Mouse (Mus musculus): ENCODE results near the gene Snx29.
A peak's percentile ranks its signal among the peaks of the same experiment; 100 is the strongest.

The Snx29 gene

DNA sequence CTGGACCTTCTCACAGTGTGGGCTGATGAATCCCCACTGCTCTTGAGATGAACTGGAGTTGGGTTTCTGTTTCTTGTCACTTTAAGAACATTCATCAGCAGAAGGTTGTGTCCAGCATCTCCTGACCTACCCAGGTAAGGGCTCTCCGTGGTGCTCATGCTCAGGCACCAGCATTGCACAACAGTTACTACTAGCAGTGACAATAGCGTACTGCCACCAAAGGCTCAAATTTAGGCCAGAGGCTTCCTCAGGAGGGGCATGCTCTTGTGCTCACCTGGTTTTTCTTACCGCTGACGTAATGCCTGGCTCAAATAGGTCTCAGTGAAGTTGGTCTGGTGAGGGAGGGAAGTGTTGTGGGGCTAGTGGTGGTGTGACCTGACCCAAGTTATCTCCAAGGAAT is 132.2 kb downstream of the Snx29 start:
- DNase-seq: no peak

- DNase-seq: no peak
Observed at GRCm38 (mm10) chr16:11455545-11456140, 132.9 kb downstream of the Snx29 start.

- peak; percentile 31 for DNase-seq
Observed at GRCm38 (mm10) chr16:11456141-11456645, 133.5 kb downstream of the Snx29 start.

DNA sequence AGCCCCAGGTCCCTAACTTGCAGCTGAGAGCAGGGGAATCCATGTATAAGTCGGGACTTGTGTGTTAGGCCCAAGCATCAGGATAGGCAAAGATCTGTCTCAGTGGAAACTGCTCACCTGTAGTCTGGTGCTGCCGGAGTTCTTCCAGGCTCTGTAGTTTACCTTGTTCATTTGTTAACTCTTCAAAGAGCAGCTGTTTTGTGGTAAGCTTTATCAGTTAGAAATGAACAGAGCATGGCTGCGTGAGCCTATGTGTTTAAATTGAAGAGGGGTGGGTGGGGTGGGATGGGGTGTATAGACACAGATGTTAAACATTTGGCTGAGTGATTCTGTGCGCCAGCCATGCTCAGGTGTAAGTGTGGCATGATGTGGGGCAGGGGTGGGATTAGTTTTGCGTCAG is 134.4 kb downstream of the Snx29 start:
- DNase-seq: peak; percentile 15

DNA sequence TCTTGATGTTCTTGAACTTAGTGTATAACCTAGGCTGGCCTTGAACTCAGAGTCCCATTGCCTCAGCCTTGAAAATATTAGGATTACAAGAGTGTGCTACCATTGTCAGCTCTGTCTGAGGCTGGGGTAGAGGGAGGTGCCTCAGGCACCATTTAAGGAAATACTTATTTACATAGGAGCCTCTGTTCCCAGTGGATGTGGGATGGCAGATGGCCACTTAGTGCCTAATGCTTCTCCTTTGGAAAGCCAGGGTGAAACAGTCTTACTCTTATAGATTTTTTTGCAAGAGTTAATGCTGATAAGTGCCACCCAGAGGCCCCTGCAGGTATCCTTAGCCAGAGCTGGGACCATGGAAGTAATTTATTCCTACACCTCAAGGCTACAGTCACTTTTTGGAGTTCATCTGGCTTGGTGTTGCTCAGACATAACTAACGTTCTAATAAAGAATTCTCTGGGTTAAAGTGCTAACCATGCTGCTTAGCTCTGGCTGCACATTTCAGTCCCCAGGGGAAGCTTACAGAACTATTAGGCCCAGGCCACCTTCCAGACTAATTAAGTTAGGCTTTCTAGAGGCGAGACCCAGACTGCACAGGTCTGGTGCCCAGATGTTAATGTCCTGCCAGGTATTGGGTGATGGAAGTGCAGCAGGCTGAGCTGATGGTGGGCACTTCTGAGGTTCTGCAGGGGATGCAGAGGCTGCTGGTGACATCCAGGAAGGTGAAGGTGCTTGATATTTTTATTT is 135.1 kb downstream of the Snx29 start:
- DNase-seq: no peak

- no peak for DNase-seq
Observed at GRCm38 (mm10) chr16:11460210-11460609, 137.5 kb downstream of the Snx29 start.

DNA sequence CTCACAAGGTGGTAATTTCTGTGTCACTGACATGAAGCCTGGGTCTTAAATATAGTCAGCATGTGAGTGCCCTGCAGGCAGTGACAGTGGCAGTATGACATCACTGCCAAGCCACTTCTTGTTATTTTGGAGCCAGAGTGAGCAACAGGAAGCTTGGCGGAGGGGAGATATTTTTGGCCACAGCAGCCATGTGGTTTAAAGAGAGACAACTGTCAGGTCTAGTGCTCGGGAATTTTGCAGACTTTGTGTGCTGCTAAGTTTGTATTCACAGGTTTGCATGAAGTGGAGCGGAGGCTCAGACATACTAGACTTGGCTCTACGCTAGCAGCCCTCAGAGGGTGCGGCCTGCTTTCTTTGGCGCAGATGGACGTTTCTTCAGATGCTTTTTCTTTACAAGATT is 138.9 kb downstream of the Snx29 start:
- peak; percentile 33 for DNase-seq

GRCm38 (mm10) chr16:11468533-11469179 is 145.9 kb downstream of the Snx29 start:
- DNase-seq: peak; percentile 84

DNA sequence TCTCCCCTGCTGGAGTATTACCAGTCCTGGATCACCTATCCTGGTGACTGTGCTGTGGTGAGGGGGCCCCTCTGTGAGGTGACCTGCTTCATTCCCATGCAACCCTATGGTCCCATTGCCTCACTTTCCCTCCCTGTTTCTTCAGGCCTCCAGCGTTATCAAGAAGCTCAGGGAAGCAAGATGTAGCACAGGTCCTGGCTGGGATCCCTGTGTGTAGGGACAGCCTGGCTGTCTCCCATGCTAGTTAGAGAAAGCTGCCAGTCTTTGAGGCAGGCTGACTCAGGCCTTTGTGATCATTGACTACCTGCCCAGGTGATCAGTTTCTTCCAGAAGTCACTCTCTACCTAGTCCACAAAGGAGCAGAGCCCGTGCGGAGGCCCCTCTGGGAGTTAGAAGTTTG is 146.8 kb downstream of the Snx29 start:
- DNase-seq: no peak

DNA sequence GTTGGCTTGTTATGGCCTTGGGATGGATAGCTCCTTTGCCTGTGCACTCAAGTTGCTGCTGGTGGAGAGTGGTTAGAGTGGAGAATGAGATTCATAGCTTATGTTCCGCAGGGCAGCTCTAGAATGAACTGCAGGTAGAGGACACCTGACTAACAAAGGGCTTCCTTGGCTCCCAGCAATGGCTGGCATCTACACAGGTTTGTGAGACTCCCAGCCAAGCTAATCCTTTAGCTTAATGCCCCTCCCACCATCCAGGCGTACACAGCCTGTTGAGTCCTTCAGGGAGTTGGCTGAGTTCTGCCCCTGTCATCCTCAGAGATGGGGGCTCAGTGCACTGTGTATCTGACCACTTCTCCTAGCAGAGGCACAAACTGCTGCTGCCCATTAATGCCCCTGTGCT is 148.5 kb downstream of the Snx29 start:
- no peak for DNase-seq

DNA sequence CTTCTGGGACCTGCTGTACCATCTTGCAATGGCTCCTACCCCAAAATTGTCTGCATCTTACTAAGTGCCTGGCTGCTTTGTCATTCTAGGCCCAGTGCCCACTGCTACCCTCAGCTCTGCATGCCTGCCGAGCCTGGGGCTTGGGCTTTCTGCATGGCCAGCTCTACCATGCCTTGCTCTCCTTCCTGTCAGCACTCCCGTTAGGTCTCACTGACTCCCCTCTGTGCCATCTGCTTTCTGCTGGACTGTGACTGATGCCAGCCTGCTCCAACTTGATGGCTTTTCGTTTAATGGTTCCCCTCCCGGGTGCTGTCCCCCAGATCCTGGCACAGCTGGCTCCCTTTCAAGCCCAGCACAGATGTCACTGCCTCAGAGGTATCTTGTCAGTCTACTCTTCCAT is 150.1 kb downstream of the Snx29 start:
- DNase-seq: no peak

DNA sequence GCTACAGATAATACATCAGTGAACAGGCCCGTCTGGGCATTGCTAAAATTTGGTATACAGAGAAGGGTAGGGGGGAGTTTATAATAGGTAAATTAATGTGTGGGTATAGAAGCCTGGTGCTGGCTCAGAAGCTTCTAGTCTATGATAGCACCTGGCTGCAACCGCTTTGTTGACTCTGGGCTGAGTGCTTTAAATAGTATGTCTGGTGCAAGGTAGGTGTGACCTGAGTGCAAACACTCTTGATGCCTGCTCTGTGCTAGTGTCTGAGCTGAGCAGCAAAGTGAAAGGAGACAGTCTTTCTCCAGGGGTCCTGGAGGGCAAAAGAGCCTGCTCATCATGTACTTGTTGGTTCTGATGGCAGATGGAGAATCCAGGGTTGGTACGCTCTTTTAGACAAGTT is 150.8 kb downstream of the Snx29 start:
- no peak for DNase-seq

DNA sequence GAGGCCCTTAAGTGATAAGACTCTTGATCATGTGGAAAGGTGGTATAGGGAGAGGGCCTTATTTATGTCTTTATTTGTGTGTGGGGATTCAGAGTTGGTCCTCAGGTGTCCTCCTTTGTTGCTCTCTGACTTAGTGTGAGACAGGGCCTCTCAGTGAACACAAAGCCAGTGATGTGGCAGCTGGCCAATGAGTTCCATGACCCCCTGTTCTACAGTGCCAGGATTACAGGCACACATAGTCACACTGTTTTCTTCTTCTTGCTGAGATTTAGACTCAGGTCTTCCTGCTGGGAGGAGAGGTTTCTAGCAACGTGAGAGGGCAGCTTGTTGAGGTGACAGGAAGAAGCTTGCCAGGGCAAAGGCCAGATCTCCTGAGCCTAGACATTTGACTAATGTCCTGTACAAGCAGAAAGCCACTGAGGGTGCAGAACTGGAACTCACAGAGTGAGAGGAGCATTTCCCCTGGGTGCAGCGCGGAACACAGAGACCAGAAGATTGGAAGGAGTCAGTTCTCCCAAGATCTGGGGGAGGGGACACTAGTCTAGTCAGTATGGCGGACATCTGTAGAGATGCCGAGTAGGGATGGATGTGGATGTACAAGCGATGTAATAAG is 151.3 kb downstream of the Snx29 start:
- DNase-seq: no peak

DNA sequence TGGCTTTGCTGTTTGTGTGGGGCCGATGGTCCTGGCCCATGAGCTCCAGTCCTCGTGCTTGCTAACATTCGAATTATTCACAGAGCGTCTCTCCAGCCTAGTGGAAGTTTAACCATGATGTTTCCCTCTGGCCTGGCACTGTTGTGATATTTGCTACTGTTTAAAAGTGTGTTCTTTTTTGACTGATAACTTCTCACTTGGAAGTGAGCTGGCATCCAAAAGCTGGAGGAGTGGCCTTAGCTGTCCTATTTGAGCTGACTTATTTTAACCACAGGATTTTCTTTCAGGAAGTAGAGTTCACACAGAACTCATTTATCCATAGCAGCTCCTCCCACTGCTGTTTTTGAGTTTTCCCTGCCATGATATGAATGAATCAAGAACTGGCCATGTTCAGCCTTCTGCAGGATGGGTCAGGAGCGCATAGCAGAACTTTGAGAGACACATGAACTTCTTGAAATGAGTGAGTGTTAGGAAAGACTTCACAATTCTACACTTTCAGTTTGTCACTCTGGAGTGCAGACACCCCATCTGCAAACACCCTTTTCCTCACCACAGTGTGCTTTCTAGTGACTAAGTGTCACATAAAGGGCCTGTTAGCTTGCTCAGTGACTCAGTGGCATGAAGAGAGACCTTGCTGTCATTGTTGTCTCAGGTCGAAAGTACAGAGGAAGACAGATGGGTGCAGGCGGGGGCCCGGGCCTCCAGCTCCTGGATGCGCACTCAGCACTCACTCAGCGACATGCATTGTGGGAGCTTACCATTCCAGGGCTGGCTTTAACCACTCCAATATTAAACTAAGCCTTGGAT is 152.6 kb downstream of the Snx29 start:
- DNase-seq: no peak

DNA sequence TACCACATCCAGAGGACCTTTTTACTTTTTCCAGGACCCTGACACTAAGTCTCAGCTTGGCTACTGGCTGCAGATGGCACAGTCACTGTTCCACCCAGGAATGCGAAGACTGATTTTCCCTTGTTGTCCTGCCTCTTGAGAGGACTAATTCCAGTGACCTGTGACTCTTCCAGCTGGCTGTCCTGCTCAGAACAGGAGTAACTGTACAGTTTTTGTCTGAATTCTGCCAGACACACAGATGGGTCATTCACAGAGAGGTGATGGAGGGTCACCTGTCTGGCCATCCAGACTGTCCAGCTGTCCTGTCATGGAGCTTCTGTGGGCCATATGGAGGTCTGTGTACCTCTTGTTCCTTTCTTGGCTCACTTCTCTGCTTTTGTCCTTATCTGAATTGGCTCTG is 153.6 kb downstream of the Snx29 start:
- no peak for DNase-seq

DNA sequence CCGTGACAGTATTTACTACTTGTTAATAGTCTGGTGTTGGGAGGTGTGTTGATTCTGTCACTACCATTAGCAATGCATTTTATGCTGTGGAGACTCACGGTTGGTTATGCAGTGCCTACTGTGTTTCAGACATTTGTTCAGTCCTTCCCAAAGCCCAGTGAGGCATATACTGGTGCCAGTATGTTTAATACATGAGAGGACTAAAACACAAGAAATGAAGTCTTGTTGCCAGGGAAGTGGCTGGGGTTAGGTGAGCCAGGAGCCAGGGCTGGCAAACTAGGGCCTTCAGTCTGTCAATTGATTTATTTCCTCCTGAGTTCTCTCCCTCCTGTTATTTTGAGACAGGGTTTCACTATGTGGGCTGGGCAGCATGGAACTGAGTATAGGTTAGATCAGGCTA is 154.3 kb downstream of the Snx29 start:
- no peak for DNase-seq

DNA sequence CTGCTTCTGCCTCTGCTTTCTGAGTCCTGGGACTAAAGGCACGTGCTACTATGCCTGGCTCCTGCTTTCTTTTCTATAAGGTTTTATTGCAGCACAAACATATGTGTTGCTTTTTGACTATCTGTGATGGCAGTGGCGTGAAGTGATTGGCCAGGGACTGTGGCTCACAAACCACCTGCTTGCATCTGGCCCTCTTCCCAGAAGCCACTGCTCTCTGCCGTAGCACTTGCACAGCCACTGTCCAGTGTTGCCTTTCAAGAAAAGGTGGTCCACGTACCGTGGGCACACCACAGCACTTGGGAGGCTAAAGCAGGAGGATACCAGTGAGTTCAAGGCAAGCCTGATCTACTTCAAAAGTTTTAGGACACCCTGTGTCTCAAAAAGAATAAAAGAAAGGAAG is 154.9 kb downstream of the Snx29 start:
- no peak for DNase-seq

GRCm38 (mm10) chr16:11479605-11480004 is 156.9 kb downstream of the Snx29 start:
- no peak for DNase-seq

DNA sequence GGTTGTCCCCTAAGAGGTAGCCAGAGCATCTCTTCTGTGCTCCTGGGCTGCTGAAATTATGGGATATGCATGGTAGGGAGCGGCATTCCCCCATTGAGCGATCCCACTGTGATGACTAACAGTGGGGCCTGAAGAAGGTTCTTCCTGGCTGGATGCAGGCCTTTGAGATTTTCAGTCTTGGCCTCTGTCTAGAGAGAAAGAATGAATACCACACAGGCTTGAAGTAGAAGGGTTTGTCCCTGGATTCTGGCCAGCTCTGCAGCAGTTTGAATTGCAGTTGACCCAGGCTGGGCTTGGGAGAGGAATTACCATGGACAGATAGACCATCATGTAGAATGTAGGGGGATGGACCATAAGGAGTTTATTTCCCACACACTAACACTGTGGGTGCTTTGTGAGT is 159.5 kb downstream of the Snx29 start:
- DNase-seq: no peak

GRCm38 (mm10) chr16:11494895-11495294 is 172.2 kb downstream of the Snx29 start:
- DNase-seq: peak; percentile 54

GRCm38 (mm10) chr16:11495923-11496616 is 173.4 kb downstream of the Snx29 start:
- DNase-seq: no peak

GRCm38 (mm10) chr16:11496721-11497120 is 174.0 kb downstream of the Snx29 start:
- no peak for DNase-seq

Data from thymus, postnatal 4 days (tissue).